Mouse (Mus musculus) thymus, adult 2 months (tissue): ENCODE results near the gene Cpm.

Source experiments
- CTCF ChIP-seq: fragments of 200-500 bp; IDR thresholded peaks from 2 replicates; pipeline ENCODE4 v1.5.1; 2012; ENCODE audit warnings: mild to moderate bottlenecking, control low read depth, low read length, moderate library complexity, borderline replicate concordance; ENCODE audit not compliant: control insufficient read depth, poor library complexity, insufficient read depth; ENCODE audit errors: extremely low read depth
- POLR2A ChIP-seq: fragments of 200-500 bp; IDR thresholded peaks from 2 replicates; pipeline ENCODE4 v1.6.1; 2012; ENCODE audit warnings: mild to moderate bottlenecking, low read length, control low read depth, moderate library complexity; ENCODE audit not compliant: control insufficient read depth, poor library complexity, insufficient read depth; ENCODE audit errors: extremely low read depth

- TF ChIP-seq CTCF (no peak), POLR2A (no peak)
These were observed 3.0 kb upstream of the Cpm start for GRCm38 (mm10) chr10:117626297-117626613.
